Mouse (Mus musculus) heart, postnatal 0 days (tissue): ENCODE results near the gene Arl5a. TPM values are rescaled to one million over a fixed set of nuclear protein-coding genes. Genes with fewer than 3 reads are reported as not detected.

Experiments used
- ATAC-seq: fragments of 200-750 bp; cut with Nextera tagmentation; 2 replicates; pipeline ENCODE4 v1.8.0; 2017; ENCODE audit warnings: low read depth, moderate number of reproducible peaks, moderate library complexity; ENCODE audit not compliant: insufficient read depth
- DNase-seq: peaks from one replicate; pipeline ENCODE4 v3.0.0-alpha.2; 2016; ENCODE audit warnings: low spot score
- H3K27ac ChIP-seq: fragments of 300-500 bp; sonication (generic); 2 replicates; pipeline ENCODE4 v1.5.1; 2014; ENCODE audit warnings: low read depth, mild to moderate bottlenecking
- H3K27me3 ChIP-seq: fragments of 300-500 bp; sonication (generic); 2 replicates; pipeline ENCODE4 v1.6.1; 2014; ENCODE audit warnings: low read length, mixed read lengths; ENCODE audit not compliant: control insufficient read depth, insufficient read depth
- H3K36me3 ChIP-seq: fragments of 300-500 bp; sonication (generic); replicated peaks from 2 replicates; pipeline ENCODE4 v1.6.1; 2014; ENCODE audit warnings: low read length, mixed read lengths; ENCODE audit not compliant: control insufficient read depth, insufficient read depth
- H3K4me1 ChIP-seq: fragments of 300-500 bp; sonication (generic); 2 replicates; pipeline ENCODE4 v1.6.1; 2014; ENCODE audit warnings: antibody characterized with exemption; ENCODE audit not compliant: control insufficient read depth, insufficient read depth
- H3K4me2 ChIP-seq: fragments of 300-500 bp; sonication (generic); 2 replicates; pipeline ENCODE4 v1.6.1; 2014; ENCODE audit warnings: low read depth, mild to moderate bottlenecking, low read length, moderate library complexity
- H3K4me3 ChIP-seq: fragments of 300-500 bp; sonication (generic); 2 replicates; pipeline ENCODE4 v1.5.1; 2014; ENCODE audit warnings: low read depth, low read length
- H3K9ac ChIP-seq: fragments of 300-500 bp; sonication (generic); replicated peaks from 2 replicates; pipeline ENCODE4 v1.6.1; 2014; ENCODE audit warnings: low read depth, low read length, mixed read lengths
- H3K9me3 ChIP-seq: fragments of 300-500 bp; sonication (generic); replicated peaks from 2 replicates; pipeline ENCODE4 v1.6.1; 2016; ENCODE audit warnings: low read length; ENCODE audit not compliant: control insufficient read depth
- CTCF ChIP-seq: IDR thresholded peaks from 2 replicates; pipeline ENCODE4 v1.5.1; 2016; ENCODE audit warnings: antibody characterized with exemption, control low read depth, low read depth
- EP300 ChIP-seq: IDR thresholded peaks from 2 replicates; pipeline ENCODE4 v1.6.1; 2016; ENCODE audit warnings: antibody characterized with exemption, low read depth
- whole genome bisulfite sequencing: fragments of 180-500 bp; shearing (Covaris S2); extraction: QIAGEN DNeasy Blood & Tissue Kit; methylation state at CpG from one replicate; pipeline ENCODE4 v1.1.7; 2014; 5-methylcytosine and 5-hydroxymethylcytosine counted together
- polyA plus RNA-seq: library from polyadenylated mRNA; unstranded; fragments of >200 nt; fragmentation: Nextera tagmentation; extraction: Ambion mirVana; gene quantifications from 2 replicates; pipeline ENCODE4 v1.2.1, GENCODE M21; 2015
- total RNA-seq: library from RNA; depleted of rRNA; stranded (reverse); fragments of >200 nt; gene quantifications from 2 replicates; pipeline ENCODE4 v1.2.3, GENCODE M21; 2014; ENCODE audit warnings: low replicate concordance

Gene Arl5a
- total and polyA plus RNA-seq, 2 experiments from 2014 or later, result 26.2 to 57.5 TPM

DNA sequence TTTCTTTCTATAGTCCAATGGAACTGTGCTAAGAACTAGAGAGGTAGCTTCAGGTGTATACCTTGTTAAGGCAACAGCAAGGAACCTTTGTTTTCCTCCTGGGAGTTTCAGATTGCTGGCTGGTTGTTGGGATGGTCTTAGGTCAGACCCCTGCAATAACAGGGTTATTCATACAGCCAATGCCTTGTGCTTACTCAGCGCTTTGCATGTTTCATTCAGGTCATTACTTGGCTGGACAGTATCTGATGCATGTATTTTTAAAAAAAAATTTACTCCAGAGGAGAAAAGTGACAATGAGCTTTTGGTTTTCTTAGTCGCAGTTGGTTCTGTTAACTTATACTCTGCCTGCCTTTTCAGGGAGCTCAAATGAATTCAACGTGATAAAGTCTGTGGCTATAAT is 2.7 kb upstream of the Arl5a start:
- Histone ChIP-seq H3K4me3 (no peak overlapping the region), H3K9me3 (no peaks in the 10 kb centered on the region), H3K27me3 (no peaks in the 10 kb centered on the region), H3K36me3 (no peaks in the 10 kb centered on the region), H3K4me1 (peaks cover 6% of the 10 kb centered on the region), H3K9ac (no peak overlapping the region), H3K4me2 (no peak overlapping the region), H3K27ac (no peak overlapping the region; the same call in 1 of the 2 replicates)
- WGBS, result 64% methylated on average over 3 of the region's 3 CpGs
- no peak for ATAC-seq
- no peak for DNase-seq
- no peak for TF ChIP-seq CTCF
- TF ChIP-seq EP300, result no peak

GRCm38 (mm10) chr2:52426041-52426440 is 1.3 kb upstream of the Arl5a start:
- Histone ChIP-seq H3K9me3 (no peaks in the 10 kb centered on the region), H3K4me3 (no peak overlapping the region), H3K36me3 (no peaks in the 10 kb centered on the region), H3K27ac (no peak overlapping the region), H3K9ac (no peak overlapping the region), H3K4me1 (peaks cover 19% of the 10 kb centered on the region), H3K27me3 (no peaks in the 10 kb centered on the region), H3K4me2 (no peak overlapping the region; the same call in 1 of the 2 replicates)
- TF ChIP-seq CTCF (no peak), EP300 (no peak)
- DNase-seq, result no peak
- 86% methylated on average over 3 of the region's 3 CpGs for WGBS
- no peak for ATAC-seq

- no peak for ATAC-seq
- whole genome bisulfite sequencing, result 21% methylated on average over 10 of the region's 10 CpGs
Observed at GRCm38 (mm10) chr2:52425523-52425795, 758 bp upstream of the Arl5a start.

DNA sequence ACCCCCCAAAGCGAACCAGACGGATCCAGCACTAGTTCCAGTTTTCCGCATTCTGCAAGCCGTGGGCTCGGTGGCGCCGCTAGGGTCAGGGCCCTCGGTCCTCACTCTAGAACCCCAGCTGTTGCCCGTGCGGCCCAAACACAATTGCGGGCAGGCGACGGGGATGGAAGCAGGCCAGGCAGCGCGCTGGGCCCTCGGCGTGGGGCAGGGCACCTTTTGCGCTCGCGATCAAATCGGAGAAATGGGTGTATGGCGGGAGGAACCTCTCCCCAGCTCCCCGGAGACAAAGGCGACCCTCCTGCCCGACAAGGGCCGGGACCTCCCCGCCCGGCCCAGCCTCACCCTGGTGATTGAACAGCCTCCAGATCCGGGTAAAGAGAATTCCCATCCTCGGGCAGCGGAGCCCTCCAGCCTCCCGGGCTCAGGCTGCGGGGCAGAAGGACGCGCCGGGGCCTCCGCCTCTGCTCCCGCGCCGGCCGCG is 413 bp downstream of the Arl5a start:
- Histone ChIP-seq H3K9me3 (no peaks in the 10 kb centered on the region), H3K27me3 (no peaks in the 10 kb centered on the region), H3K9ac (peak overlapping the region; percentile 98), H3K4me2 (peak overlapping the region; percentile 69), H3K4me3 (peak overlapping the region; percentile 99), H3K36me3 (no peaks in the 10 kb centered on the region), H3K27ac (peak overlapping the region; percentile 94), H3K4me1 (peaks cover 33% of the 10 kb centered on the region)
- DNase-seq (no peak), ATAC-seq (peak; percentile 62)
- TF ChIP-seq CTCF (no peak), EP300 (no peak)
- 1% methylated on average over 36 of the region's 42 CpGs for WGBS

More at GRCm38 (mm10) chr2:52425523-52425795, 758 bp upstream of the Arl5a start:
- H3K9me3 ChIP-seq, result no peaks in the 10 kb centered on the region
- no peak for DNase-seq
- peak overlapping the region; percentile 94 for H3K27ac ChIP-seq
- peak overlapping the region; percentile 98 for H3K9ac ChIP-seq
- no peaks in the 10 kb centered on the region for H3K36me3 ChIP-seq
- H3K4me2 ChIP-seq, result peak overlapping the region; percentile 69
- peak overlapping the region; percentile 99 for H3K4me3 ChIP-seq
- no peaks in the 10 kb centered on the region for H3K27me3 ChIP-seq
- TF ChIP-seq CTCF (no peak), EP300 (no peak)
- H3K4me1 ChIP-seq, result peaks cover 25% of the 10 kb centered on the region

DNA sequence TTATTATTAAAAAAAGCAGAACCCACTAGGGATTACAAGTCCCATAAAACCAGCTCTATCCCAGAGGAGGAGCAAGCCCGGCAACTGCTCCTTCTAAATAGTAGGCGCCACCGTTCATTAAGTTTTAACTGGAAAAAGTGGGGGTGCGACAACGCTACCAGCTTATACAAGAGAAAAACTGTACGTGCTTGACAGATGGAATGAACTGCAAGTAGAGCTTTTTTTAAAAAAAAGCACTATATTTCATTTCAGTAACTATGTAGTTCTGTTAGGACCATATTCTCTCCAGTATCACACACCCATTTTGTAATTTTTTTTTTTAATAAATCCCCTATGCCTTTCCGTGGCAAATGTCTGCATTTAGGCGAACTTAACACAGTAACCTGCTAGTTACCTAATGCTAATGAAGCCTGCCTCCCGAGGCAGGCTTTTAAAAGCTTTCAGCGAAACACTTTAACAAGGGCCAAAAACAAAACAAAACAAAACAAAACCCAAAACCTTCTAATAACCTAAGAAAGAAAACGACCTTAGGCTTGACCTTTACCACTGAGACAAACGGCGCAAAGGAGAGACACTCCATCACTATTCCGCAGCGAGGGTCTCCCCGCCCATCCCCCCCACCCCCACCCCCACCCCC is 972 bp downstream of the Arl5a start:
- TF ChIP-seq CTCF (no peak), EP300 (no peak)
- peak overlapping the region; percentile 94 for H3K27ac ChIP-seq
- WGBS, result 1% methylated on average over 16 of the region's 16 CpGs
- peak overlapping the region; percentile 98 for H3K9ac ChIP-seq
- no peaks in the 10 kb centered on the region for H3K27me3 ChIP-seq
- H3K4me1 ChIP-seq, result peaks cover 36% of the 10 kb centered on the region
- DNase-seq (no peak), ATAC-seq (no peak)
- H3K36me3 ChIP-seq, result no peaks in the 10 kb centered on the region
- H3K9me3 ChIP-seq, result no peaks in the 10 kb centered on the region
- peak overlapping the region; percentile 99 for H3K4me3 ChIP-seq
- H3K4me2 ChIP-seq, result peak overlapping the region; percentile 69
